Mouse (Mus musculus): ENCODE data around the gene Sema4g.

The Sema4g gene

GRCm38 (mm10) chr19:45047935-45048643, 59.2 kb downstream of the Sema4g start:
- no peak for DNase-seq (ENCODE audit: extremely low spot score, low read depth, low spot score)

GRCm38 (mm10) chr19:45048644-45049365, 59.9 kb downstream of the Sema4g start:
- DNase-seq (ENCODE audit: extremely low spot score, low read depth, low spot score), result no peak

DNA sequence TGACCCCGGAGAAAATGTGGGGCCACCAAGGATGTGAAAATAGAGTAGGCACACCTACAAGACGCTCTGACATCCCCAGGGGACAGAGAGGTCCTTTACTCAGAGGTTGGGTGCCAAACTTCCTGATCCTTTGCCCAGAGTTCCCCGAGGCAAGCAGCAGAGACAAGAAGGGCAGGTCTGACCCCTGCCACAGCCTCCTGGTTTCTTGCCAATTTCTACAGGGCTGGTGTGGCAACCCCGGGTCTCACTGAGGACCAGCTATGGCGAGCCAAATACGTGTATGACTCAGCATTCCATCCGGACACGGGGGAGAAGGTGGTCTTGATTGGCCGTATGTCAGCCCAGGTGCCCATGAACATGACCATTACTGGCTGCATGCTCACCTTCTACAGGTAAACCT, 60.6 kb downstream of the Sema4g start:
- DNase-seq (ENCODE audit: extremely low spot score, low read depth, low spot score), result no peak
